Mouse (Mus musculus): ENCODE results near the gene Pfn4.
"Not testable (repeated sequence)": the region's sequence is repeated elsewhere in the genome, so short reads cannot be mapped to it uniquely, and the experiment has no call there.

The Pfn4 gene

GRCm38 (mm10) chr12:4793718-4794117 is 24.9 kb downstream of the Pfn4 start:
- DNase-seq = no peak

GRCm38 (mm10) chr12:4797471-4797870 is 28.6 kb downstream of the Pfn4 start:
- not testable (repeated sequence) for DNase-seq

GRCm38 (mm10) chr12:4811036-4811435 is 42.2 kb downstream of the Pfn4 start:
- peak; percentile 74 for DNase-seq

GRCm38 (mm10) chr12:4811705-4812104 is 42.9 kb downstream of the Pfn4 start:
- no peak for DNase-seq

GRCm38 (mm10) chr12:4813636-4814035 is 44.8 kb downstream of the Pfn4 start:
- no peak for DNase-seq

- no peak for DNase-seq
These were observed 48.0 kb downstream of the Pfn4 start for GRCm38 (mm10) chr12:4816680-4817360.

- peak; percentile 99 for DNase-seq
These were observed 48.7 kb downstream of the Pfn4 start, which contains the start of gene Sf3b6 for GRCm38 (mm10) chr12:4817361-4818101. Sf3b6 (plus strand) TSS chr12:4817544.

- DNase-seq = no peak
These were observed 58.4 kb downstream of the Pfn4 start for GRCm38 (mm10) chr12:4827256-4827655.

Measured in kidney, adult 9 months (tissue).